Mouse (Mus musculus) embryonic stem cell, embryonic (primary cell): ENCODE measurements around the gene Zdhhc13.

ENCODE experiments used
- CTCF ChIA-PET, 4 experiments: fragments of 300-600 bp in 2 of 4; fragments of 350-600 bp in 2 of 4; sonication (Branson Sonifier 250); formaldehyde crosslinking; loops; one replicate each; lab custom pipeline; 2022; ENCODE audit warnings: inconsistent platforms in 2 of 4; lab: Charles Lee
- POLR2A ChIA-PET, 4 experiments: fragments of 300-600 bp in 2 of 4; fragments of 350-600 bp in 2 of 4; sonication (Branson Sonifier 250); formaldehyde crosslinking; loops; one replicate each; lab custom pipeline; 2022; ENCODE audit warnings: antibody characterized with exemption in 4 of 4, inconsistent platforms in 1 of 4; lab: Charles Lee

The Zdhhc13 gene

GRCm38 (mm10) chr7:48788851-48789572 lies at the start of gene Zdhhc13:
Gene Zdhhc13, plus strand, starts transcription at chr7:48789003.
- CTCF ChIA-PET, result interaction anchor here in 3 of 4 experiments (0.5 to 0.6 kb wide), 3 partner anchors 42 to 1078 kb away, joined by 3 read pairs; no protein-coding TSS in a partner anchor
- POLR2A ChIA-PET, result interaction anchor here (0.6 to 1.7 kb wide), 18 partner anchors 9 to 561 kb away, joined by 3 to 5 read pairs (median 3); partner anchors contain the start of gene E2f8 (in 2 of the 4)

GRCm38 (mm10) chr7:48749298-48750163 lies 39.3 kb upstream of the Zdhhc13 start:
- CTCF ChIA-PET, result interaction anchor here (0.5 to 3.4 kb wide), 22 partner anchors 9 to 523 kb away, joined by 3 to 21 read pairs (median 3); no protein-coding TSS in a partner anchor

DNA sequence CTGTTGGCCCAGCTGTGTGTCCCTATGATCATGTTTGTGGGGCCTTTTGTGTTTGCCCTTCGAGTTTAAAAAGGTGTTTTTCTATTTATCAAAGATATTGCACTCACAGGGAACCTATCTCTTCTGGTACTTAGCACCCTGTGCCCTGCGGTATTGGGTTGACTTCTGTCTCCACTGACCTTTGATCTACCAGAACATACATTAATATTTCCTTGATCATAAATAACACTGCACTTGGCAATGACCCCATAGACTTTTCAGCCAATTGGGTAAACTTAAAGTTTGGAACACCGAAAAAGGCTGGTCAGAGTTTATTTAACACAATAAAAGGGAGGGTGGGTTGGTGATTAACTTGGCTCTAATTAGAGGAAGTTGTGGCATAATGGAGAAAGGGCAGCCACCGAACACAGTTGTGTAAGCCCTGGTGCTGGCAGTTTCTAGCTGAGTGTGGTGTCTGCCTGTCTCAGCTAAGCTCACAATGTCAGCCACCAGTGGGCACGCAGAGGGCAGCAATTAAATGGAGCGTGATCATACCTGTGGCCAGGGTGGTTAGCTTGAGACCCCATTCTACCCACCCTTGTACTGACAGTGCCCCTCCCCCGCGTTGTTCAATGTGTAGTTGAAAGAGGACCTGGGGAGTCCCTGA lies 38.5 kb upstream of the Zdhhc13 start:
- CTCF ChIA-PET, result interaction anchor here in 3 of 4 experiments (0.5 to 3.4 kb wide), 11 partner anchors 8 to 383 kb away, joined by 3 to 21 read pairs (median 4); no protein-coding TSS in a partner anchor
- POLR2A ChIA-PET, result interaction anchor here in 1 of 4 experiments (0.9 kb wide), 1 partner anchor 31 kb away, joined by 4 read pairs; no protein-coding TSS in a partner anchor

More at GRCm38 (mm10) chr7:48749298-48750163, 39.3 kb upstream of the Zdhhc13 start:
- POLR2A ChIA-PET, result interaction anchor here in 1 of 4 experiments (0.9 kb wide), 1 partner anchor 31 kb away, joined by 4 read pairs; no protein-coding TSS in a partner anchor

- CTCF ChIA-PET, result interaction anchor here in 2 of 4 experiments (0.7 to 3.4 kb wide), 4 partner anchors 315 to 375 kb away, joined by 3 to 21 read pairs (median 10); no protein-coding TSS in a partner anchor
- POLR2A ChIA-PET, result no interaction called here
These were observed 37.6 kb upstream of the Zdhhc13 start for GRCm38 (mm10) chr7:48751222-48751621.

DNA sequence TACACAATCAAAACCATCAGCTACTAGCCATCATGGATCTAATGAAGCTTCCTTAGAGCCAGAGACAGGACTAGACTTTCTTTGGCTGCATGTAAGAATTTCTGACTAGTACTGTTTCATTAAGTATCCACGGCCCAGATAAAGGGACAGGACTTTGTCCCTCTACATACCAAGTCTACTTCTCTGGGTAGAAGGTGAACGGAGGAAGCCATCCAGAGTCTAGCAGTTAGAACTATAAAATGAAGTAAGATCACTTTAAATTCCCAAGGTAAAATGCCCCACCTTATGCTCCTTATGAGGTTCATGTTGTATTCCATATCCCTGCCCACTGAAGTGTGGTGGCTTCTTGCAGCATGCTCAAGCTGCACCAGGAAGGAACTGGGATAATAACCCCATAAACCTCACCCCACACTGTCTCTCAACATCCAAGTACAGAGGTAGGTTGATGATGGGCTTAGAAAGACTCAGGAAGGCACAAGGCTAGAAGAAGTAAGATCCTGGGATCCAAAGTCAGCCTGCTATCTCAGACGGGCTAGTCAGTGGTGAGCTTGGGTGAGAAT lies 34.3 kb upstream of the Zdhhc13 start:
- ChIA-PET POLR2A (no interaction called here), CTCF (no interaction called here)

- ChIA-PET CTCF (interaction anchor here in 1 of 4 experiments (0.6 kb wide), 2 partner anchors 365 to 580 kb away, joined by 3 to 6 read pairs; no protein-coding TSS in a partner anchor), POLR2A (interaction anchor here in 1 of 4 experiments (0.6 kb wide), 1 partner anchor 47 kb away, joined by 7 read pairs; no protein-coding TSS in a partner anchor)
These were observed 33.0 kb upstream of the Zdhhc13 start for GRCm38 (mm10) chr7:48755825-48756224.

GRCm38 (mm10) chr7:48756306-48756931 lies 32.4 kb upstream of the Zdhhc13 start:
- POLR2A ChIA-PET, result interaction anchor here in 1 of 4 experiments (0.6 kb wide), 1 partner anchor 47 kb away, joined by 7 read pairs; no protein-coding TSS in a partner anchor
- CTCF ChIA-PET, result no interaction called here

DNA sequence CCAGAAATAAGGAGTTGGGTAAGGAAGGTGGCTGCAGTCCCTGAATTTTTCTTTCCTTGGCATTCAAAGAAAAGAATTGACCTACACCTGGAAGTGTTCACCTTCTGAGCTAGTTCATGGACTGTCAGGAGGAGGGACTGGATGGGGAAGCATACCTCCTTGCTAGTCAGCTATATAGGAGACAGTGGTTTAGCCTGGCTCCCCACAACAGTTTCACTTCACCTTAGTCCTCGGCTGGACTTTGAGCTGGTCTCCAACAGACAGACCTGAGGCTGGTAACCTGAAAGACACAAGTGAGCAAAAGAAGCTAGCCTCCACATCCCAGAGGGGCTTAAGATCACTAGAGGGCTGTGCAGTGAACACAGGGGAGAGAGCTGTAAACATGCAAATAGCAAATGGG lies 30.7 kb upstream of the Zdhhc13 start:
- POLR2A ChIA-PET, result no interaction called here
- CTCF ChIA-PET, result interaction anchor here in 1 of 4 experiments (1.2 kb wide), 1 partner anchor 8 kb away, joined by 3 read pairs; no protein-coding TSS in a partner anchor

GRCm38 (mm10) chr7:48760789-48761188 lies 28.0 kb upstream of the Zdhhc13 start:
- POLR2A ChIA-PET, result no interaction called here
- CTCF ChIA-PET, result no interaction called here

DNA sequence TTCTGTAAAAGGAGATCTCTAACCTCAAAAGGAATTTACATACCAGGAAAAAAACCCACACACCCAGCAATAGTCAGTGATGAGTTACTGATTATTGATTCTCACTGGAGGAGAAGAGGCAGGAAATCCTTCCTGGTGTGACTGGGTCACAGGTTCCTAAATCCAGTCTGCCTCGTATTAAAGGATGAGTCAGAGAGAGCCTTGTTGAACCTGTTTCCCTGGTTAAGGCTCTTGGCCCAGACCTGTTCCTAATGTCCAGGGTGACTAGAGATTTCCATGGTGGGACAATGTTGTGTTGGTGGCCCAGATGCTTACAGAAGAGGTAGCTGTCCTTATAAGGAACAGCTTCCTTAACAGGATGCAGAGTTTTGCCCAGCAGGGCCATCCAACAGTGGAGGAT lies 26.5 kb upstream of the Zdhhc13 start:
- POLR2A ChIA-PET, result no interaction called here
- CTCF ChIA-PET, result no interaction called here

- CTCF ChIA-PET, result no interaction called here
- POLR2A ChIA-PET, result no interaction called here
These were observed 26.1 kb upstream of the Zdhhc13 start for GRCm38 (mm10) chr7:48762721-48763120.

DNA sequence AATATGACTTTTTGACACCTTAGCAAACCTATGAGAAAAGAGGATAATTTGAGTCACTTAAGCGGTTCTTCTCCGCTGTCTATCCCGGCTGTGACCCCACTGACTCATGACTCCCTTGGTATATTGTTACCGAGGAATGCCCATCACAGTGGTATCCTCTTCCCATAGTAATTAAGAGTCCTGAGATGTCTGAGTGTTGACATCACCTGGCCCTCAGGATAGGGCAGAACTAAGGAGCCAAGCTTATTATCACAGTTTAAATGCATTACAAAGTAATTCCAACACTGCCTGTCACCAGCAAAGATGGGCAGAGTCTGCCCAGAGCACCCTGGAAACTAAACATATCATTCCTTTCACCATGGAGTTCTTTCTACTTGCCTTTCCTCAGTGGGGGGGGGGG lies 22.8 kb upstream of the Zdhhc13 start:
- POLR2A ChIA-PET, result interaction anchor here in 1 of 4 experiments (1.2 kb wide), 1 partner anchor 24 kb away, joined by 3 read pairs; no protein-coding TSS in a partner anchor

DNA sequence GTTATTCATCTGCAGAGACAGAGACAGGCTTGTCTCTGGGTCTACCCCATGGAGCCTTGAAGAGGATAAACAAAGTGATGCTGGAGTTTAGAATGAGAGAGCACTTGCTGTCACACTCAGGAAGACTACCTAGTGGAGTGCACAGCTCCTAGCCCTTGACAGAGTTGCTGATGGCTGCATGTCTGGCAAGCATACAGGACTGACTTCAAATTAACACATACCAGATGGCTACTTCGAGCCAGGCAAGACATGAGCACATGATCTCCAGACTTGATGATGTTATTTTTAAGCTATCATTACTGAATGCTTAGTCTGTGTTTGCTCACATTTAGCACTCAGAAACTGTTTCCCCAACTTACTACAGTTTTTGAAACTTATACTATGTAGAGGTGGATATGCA lies 19.1 kb upstream of the Zdhhc13 start:
- ChIA-PET POLR2A (no interaction called here), CTCF (no interaction called here)

More for the DNA sequence above, 22.8 kb upstream of the Zdhhc13 start:
- CTCF ChIA-PET, result no interaction called here

- POLR2A ChIA-PET, result interaction anchor here in 1 of 4 experiments (0.5 kb wide), 1 partner anchor 19 kb away, joined by 5 read pairs; no protein-coding TSS in a partner anchor
- CTCF ChIA-PET, result no interaction called here
These were observed 16.6 kb upstream of the Zdhhc13 start for GRCm38 (mm10) chr7:48772060-48772734.

- POLR2A ChIA-PET, result no interaction called here
- CTCF ChIA-PET, result no interaction called here
These were observed 15.5 kb upstream of the Zdhhc13 start for GRCm38 (mm10) chr7:48773333-48773732.

DNA sequence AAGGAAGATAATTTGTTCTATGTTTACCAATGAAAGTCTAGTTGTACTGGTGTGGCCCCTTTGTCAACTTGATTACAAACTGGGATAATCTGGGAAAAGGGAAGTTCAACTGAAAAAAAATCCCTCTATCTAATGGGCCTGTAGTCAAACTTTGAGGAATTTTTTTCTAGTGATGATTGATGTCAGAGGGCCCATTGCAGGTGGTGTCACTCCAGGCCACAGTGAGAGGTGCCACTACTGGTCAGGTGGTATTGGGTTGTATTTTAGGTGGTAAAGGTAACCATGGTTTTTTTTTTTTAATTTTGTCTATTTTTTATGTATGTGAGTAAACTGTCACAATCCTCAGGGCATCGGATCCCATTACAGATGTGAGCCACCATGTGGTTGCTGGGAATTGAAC lies 14.2 kb upstream of the Zdhhc13 start:
- CTCF ChIA-PET, result no interaction called here
- POLR2A ChIA-PET, result no interaction called here

DNA sequence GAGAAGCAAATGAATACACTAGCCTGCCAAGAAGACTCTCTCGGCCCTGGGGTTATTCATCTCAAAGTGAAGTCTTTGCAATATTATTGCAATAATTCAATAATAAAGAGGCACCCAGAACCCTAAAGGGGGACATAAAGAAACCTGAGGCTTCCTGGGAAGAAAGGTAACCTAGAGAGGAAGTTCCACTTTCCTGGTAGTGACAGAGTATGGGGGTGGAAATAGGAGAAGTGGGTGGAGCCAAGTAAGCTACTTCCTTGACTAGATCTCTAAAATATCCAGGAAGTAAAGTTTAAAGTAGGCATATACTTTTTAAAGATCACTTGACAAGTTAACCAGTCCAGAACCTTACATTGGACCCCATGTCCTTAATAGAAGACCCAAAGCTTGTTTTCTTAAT lies 13.4 kb upstream of the Zdhhc13 start:
- ChIA-PET POLR2A (no interaction called here), CTCF (interaction anchor here in 1 of 4 experiments (0.6 kb wide), 1 partner anchor 28 kb away, joined by 4 read pairs; no protein-coding TSS in a partner anchor)
